In genomic region chr10:90992237-90992636, GRCm38 (mm10) we compare ENCODE assay signal across 21 mouse cellular contexts.
DNase-seq lines count a peak whose midpoint lies in the region; ATAC-seq and TF ChIP-seq lines count a peak whose summit lies in the region.
"Had no signal": no experiment of that assay in that cellular context is flagged by ENCODE, and none has a peak within 500 bp of the region (broad histone marks: within the 10 kb centered on the region; RNA-seq: fewer than 3 reads in every experiment).

No protein-coding gene starts in this region.

- H3K27me3 ChIP-seq in forebrain, postnatal 0 days (ENCODE audit: insufficient read depth, low read length): no peaks in the 10 kb centered on the region
- no peaks in the 10 kb centered on the region for H3K27me3 ChIP-seq in forebrain, embryonic 16.5 days (replicated peaks; ENCODE audit: control insufficient read depth, insufficient read depth, low read length)
- no peaks in the 10 kb centered on the region for H3K27me3 ChIP-seq in hindbrain, embryonic 16.5 days (replicated peaks; ENCODE audit: control insufficient read depth, insufficient read depth, low read length)
- no peaks in the 10 kb centered on the region for H3K27me3 ChIP-seq in hindbrain, embryonic 13.5 days
- no peaks in the 10 kb centered on the region for H3K27me3 ChIP-seq in hindbrain, postnatal 0 days (ENCODE audit: insufficient read depth, low read length)
- no peaks in the 10 kb centered on the region for H3K27me3 ChIP-seq in hindbrain, embryonic 14.5 days (ENCODE audit: control insufficient read depth, insufficient read depth, low read length)
- H3K27me3 ChIP-seq: CH12.LX, Patski had no signal

- peaks cover 24% of the 10 kb centered on the region for H3K36me3 ChIP-seq in forebrain, postnatal 0 days (ENCODE audit: insufficient read depth)
- peaks cover 16% of the 10 kb centered on the region for H3K36me3 ChIP-seq in forebrain, embryonic 16.5 days (ENCODE audit: control insufficient read depth, insufficient read depth)
- H3K36me3 ChIP-seq in hindbrain, embryonic 16.5 days (ENCODE audit: control insufficient read depth, insufficient read depth, low read length): peaks cover 16% of the 10 kb centered on the region
- H3K36me3 ChIP-seq in hindbrain, embryonic 13.5 days: peaks cover 57% of the 10 kb centered on the region
- H3K36me3 ChIP-seq in hindbrain, postnatal 0 days (ENCODE audit: insufficient read depth, low read length): peaks cover 4% of the 10 kb centered on the region; the same call in 1 of the 2 replicates
- H3K36me3 ChIP-seq in hindbrain, embryonic 14.5 days (replicated peaks; ENCODE audit: control insufficient read depth, insufficient read depth): peaks cover 48% of the 10 kb centered on the region

- H3K4me3 ChIP-seq in forebrain, postnatal 0 days (ENCODE audit: low read depth, low read length): no peak overlapping the region
- no peak overlapping the region for H3K4me3 ChIP-seq in forebrain, embryonic 16.5 days (replicated peaks; ENCODE audit: low read length)
- no peak overlapping the region for H3K4me3 ChIP-seq in hindbrain, embryonic 16.5 days (ENCODE audit: low read length)
- H3K4me3 ChIP-seq in hindbrain, embryonic 13.5 days: no peak overlapping the region
- no peak overlapping the region for H3K4me3 ChIP-seq in hindbrain, postnatal 0 days (ENCODE audit: low read length)
- H3K4me3 ChIP-seq in hindbrain, embryonic 14.5 days (replicated peaks; ENCODE audit: low read length): no peak overlapping the region

- TF ChIP-seq CTCF in forebrain, postnatal 0 days (IDR thresholded peaks at IDR 0.05; ENCODE audit: low read depth): no peak
- no peak for TF ChIP-seq CTCF in hindbrain, postnatal 0 days (IDR thresholded peaks at IDR 0.05; ENCODE audit: low read depth)

- no peaks in the 10 kb centered on the region for H3K4me1 ChIP-seq in forebrain, postnatal 0 days (ENCODE audit: insufficient read depth)
- peaks cover 3% of the 10 kb centered on the region for H3K4me1 ChIP-seq in forebrain, embryonic 16.5 days (replicated peaks; ENCODE audit: control insufficient read depth, insufficient read depth, low read length)
- H3K4me1 ChIP-seq in hindbrain, embryonic 16.5 days (ENCODE audit: control insufficient read depth, insufficient read depth, low read depth, low read length): no peaks in the 10 kb centered on the region
- H3K4me1 ChIP-seq in hindbrain, embryonic 13.5 days (replicated peaks): 0 out of 2 replicates have a peak, but pooled peaks cover 2% of the 10 kb centered on the region
- H3K4me1 ChIP-seq in hindbrain, postnatal 0 days (ENCODE audit: insufficient read depth, low read length): no peaks in the 10 kb centered on the region
- no peaks in the 10 kb centered on the region for H3K4me1 ChIP-seq in hindbrain, embryonic 14.5 days (replicated peaks; ENCODE audit: control insufficient read depth, insufficient read depth, low read length)

- ATAC-seq in forebrain, postnatal 0 days: peak; percentile 43
- no peak for ATAC-seq in forebrain, embryonic 16.5 days
- peak; percentile 52; the same call in 1 of the 2 replicates for ATAC-seq in hindbrain, embryonic 16.5 days
- no peak for ATAC-seq in hindbrain, embryonic 13.5 days (ENCODE audit: low FRiP score)
- ATAC-seq in hindbrain, postnatal 0 days: peak; percentile 51; the same call in 1 of the 2 replicates
- ATAC-seq in hindbrain, embryonic 14.5 days (ENCODE audit: low FRiP score): no peak
- ATAC-seq: activated CD4-positive, CD25-positive, alpha-beta regulatory T cell, adult 4 months; CD4-positive, CD25-positive, alpha-beta regulatory T cell, adult 4 months; Patski had no signal

- no peak overlapping the region for H3K27ac ChIP-seq in forebrain, postnatal 0 days (ENCODE audit: low read depth, low read length)
- H3K27ac ChIP-seq in forebrain, embryonic 16.5 days (ENCODE audit: low read length): no peak overlapping the region
- H3K27ac ChIP-seq in hindbrain, embryonic 16.5 days (ENCODE audit: low read depth, low read length): no peak overlapping the region
- no peak overlapping the region for H3K27ac ChIP-seq in hindbrain, embryonic 13.5 days
- no peak overlapping the region for H3K27ac ChIP-seq in hindbrain, postnatal 0 days
- no peak overlapping the region for H3K27ac ChIP-seq in hindbrain, embryonic 14.5 days

- H3K9ac ChIP-seq in forebrain, postnatal 0 days: no peak overlapping the region
- H3K9ac ChIP-seq in forebrain, embryonic 16.5 days (replicated peaks; ENCODE audit: low read depth, low read length): no peak overlapping the region
- no peak overlapping the region for H3K9ac ChIP-seq in hindbrain, embryonic 16.5 days (ENCODE audit: low read depth, low read length)
- H3K9ac ChIP-seq in hindbrain, embryonic 13.5 days: no peak overlapping the region
- no peak overlapping the region for H3K9ac ChIP-seq in hindbrain, postnatal 0 days (replicated peaks; ENCODE audit: low read length)
- H3K9ac ChIP-seq in hindbrain, embryonic 14.5 days: no peak overlapping the region

- no peaks in the 10 kb centered on the region for H3K9me3 ChIP-seq in forebrain, postnatal 0 days (ENCODE audit: low read length)
- no peaks in the 10 kb centered on the region for H3K9me3 ChIP-seq in forebrain, embryonic 16.5 days (ENCODE audit: control insufficient read depth, low read length)
- H3K9me3 ChIP-seq in hindbrain, embryonic 16.5 days (ENCODE audit: control insufficient read depth, low read length): no peaks in the 10 kb centered on the region
- H3K9me3 ChIP-seq in hindbrain, embryonic 13.5 days: no peaks in the 10 kb centered on the region
- no peaks in the 10 kb centered on the region for H3K9me3 ChIP-seq in hindbrain, postnatal 0 days (ENCODE audit: low read length)
- H3K9me3 ChIP-seq in hindbrain, embryonic 14.5 days (ENCODE audit: control insufficient read depth, low read length): no peaks in the 10 kb centered on the region
- H3K9me3 ChIP-seq: G1E had no signal

- no peak overlapping the region for H3K4me2 ChIP-seq in forebrain, postnatal 0 days (ENCODE audit: low read depth)
- H3K4me2 ChIP-seq in forebrain, embryonic 16.5 days (ENCODE audit: low read length): no peak overlapping the region
- no peak overlapping the region for H3K4me2 ChIP-seq in hindbrain, embryonic 16.5 days (ENCODE audit: low read length)
- no peak overlapping the region for H3K4me2 ChIP-seq in hindbrain, embryonic 13.5 days
- H3K4me2 ChIP-seq in hindbrain, postnatal 0 days (ENCODE audit: low read depth, low read length): no peak overlapping the region
- no peak overlapping the region for H3K4me2 ChIP-seq in hindbrain, embryonic 14.5 days (replicated peaks)

- no peak for DNase-seq in forebrain, postnatal 0 days
- no peak for DNase-seq in hindbrain, postnatal 0 days (ENCODE audit: low spot score)
- DNase-seq in hindbrain, embryonic 14.5 days (ENCODE audit: low spot score): no peak
- DNase-seq: adrenal gland, adult 2 months; adrenal gland, adult 8-10 months; adrenal gland, postnatal 10 days; adrenal gland, postnatal 14 days; adrenal gland, postnatal 25 days; adrenal gland, postnatal 36 days; B cell, adult 2 months; cerebellum, adult 11 months; cerebellum, adult 11-12 months; cerebellum, adult 18-20 months had no signal

- WGBS in forebrain, postnatal 0 days: 76% methylated on average over 6 of the region's 6 CpGs
- 85% methylated on average over 6 of the region's 6 CpGs for WGBS in forebrain, embryonic 16.5 days
- 89% methylated on average over 6 of the region's 6 CpGs for WGBS in hindbrain, embryonic 16.5 days
- 86% methylated on average over 6 of the region's 6 CpGs for WGBS in hindbrain, embryonic 13.5 days
- 78% methylated on average over 6 of the region's 6 CpGs for WGBS in hindbrain, postnatal 0 days
- WGBS in hindbrain, embryonic 14.5 days: 82% methylated on average over 6 of the region's 6 CpGs

Comparison
In these comparisons a context has a peak if more than half of its experiments do, and no peak if none do; other contexts are left out.
1. ATAC-seq: peak in forebrain, postnatal 0 days (single experiment), hindbrain, embryonic 16.5 days (single experiment) and hindbrain, postnatal 0 days (single experiment); none in forebrain, embryonic 16.5 days (single experiment), hindbrain, embryonic 13.5 days (single experiment) and hindbrain, embryonic 14.5 days (single experiment).